Mouse (Mus musculus): ENCODE results near the gene Chd5.

The Chd5 gene

DNA sequence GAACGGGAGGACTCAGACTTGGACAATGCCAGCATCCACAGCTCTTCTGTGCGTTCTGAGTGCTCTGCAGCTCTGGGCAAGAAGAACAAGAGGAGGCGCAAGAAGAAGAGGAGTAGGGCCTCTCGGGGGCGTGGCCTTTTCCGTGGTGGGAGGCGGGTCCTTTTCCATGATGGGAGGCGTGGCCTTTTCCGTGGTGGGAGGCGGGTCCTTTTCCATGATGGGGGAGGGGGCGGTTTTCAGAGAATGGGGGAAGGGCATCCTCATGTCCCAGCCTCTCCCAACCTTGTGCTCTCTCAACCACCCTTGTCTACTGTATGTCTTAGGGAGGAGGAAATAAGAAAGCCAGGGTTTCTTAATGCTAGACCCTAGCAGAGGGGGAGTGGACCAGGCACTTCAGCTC is 21.2 kb downstream of the Chd5 start:
- no peak for DNase-seq

GRCm38 (mm10) chr4:152360855-152361254 is 22.4 kb downstream of the Chd5 start:
- DNase-seq, result no peak

DNA sequence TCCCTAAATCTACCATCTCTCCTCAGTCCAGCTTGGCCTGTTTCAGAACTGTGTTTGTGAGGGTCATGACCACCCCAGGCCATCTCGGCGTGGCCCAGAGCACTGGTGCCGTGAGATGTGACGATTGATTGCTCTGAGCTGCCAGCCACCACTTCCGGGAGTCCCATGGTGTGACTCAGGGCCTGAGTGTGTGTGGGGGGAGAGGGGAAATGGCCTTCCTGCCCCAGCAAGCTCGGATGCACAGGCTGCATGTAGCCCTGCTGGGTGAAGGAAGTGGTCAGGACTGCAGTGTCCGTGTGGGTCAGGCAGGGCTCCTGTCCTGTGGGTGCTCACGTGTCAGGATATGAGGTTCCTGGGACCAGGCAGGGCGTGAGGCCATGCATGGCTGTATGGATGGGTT is 23.7 kb downstream of the Chd5 start:
- DNase-seq, result no peak

GRCm38 (mm10) chr4:152365228-152365627 is 26.8 kb downstream of the Chd5 start:
- no peak for DNase-seq

DNA sequence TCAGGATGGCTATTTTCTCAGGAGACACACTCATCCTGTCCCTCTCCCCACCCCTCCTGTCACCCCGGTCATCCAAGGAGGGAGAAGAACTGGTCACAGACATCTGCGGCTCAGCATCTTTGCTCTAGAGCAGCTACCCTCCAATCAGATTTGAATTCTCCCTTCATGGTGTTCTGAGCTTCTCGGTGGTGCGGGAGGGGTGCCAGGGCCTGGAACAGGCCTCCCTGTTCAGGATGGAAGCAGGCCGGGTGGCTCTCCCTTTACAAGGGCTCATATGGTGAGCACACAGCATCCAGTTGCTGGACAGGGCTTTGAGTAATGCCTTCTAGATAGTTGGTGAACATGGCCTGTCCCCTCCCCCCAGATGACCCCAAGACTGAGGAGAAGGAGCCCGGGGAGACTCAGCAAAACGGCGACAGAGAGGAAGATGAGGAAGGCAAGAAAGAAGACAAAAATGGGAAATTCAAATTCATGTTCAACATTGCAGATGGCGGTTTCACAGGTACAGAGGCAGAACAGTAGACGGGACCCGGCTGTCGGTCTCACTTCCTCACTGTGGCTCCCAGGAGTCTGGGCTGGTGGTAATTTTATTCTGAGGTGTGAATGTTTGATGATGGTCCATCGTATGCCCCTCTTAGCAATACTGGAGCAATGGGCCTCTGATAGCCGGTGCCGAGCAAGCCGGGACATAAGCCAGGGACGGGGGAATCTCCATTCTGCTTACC is 44.2 kb downstream of the Chd5 start:
- no peak for DNase-seq

- DNase-seq, result no peak
Observed at GRCm38 (mm10) chr4:152385644-152386043, 47.2 kb downstream of the Chd5 start.

DNA sequence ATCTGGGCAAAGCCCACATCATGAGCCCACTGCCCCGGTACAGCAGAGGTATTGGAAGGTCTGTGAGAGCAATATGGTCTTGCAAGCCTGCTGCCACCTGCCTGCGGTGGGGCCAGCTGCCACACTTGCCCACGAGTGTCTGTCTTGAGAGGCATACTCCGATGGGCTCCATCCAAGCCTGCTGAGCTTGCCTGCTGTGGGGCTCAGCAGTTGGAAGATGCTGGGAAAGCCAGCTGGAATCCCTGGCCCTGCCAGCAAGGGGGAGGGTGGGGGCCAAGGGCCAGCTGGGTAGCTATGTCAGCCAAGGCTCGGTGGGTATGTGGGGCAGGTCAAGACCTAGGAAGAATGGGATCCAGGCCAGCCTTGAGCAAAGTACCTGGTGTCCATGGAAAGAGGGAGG is 53.7 kb downstream of the Chd5 start:
- DNase-seq, result peak; percentile 68

DNA sequence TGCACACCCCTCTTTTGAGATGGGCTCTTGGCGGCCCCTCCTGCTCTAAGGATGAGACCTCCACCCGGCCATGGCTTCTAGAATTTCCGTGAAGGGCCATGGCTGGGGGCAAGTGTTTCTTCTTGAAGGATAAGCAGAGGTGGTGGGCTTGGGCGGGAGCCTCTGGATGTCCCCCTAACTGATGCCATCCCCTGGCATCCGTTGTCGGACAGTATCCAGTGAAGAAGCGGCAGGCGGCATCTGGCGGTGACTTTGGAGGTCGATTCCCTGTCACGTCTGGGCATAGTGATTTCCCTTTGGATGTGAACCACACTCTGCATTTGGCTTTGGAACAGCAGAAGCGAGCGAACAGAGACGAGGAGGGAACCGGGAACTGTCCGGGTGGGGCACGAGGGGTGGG is 54.2 kb downstream of the Chd5 start:
- DNase-seq, result no peak

- DNase-seq, result peak; percentile 57
Observed at GRCm38 (mm10) chr4:152398926-152399325, 60.5 kb downstream of the Chd5 start.

DNA sequence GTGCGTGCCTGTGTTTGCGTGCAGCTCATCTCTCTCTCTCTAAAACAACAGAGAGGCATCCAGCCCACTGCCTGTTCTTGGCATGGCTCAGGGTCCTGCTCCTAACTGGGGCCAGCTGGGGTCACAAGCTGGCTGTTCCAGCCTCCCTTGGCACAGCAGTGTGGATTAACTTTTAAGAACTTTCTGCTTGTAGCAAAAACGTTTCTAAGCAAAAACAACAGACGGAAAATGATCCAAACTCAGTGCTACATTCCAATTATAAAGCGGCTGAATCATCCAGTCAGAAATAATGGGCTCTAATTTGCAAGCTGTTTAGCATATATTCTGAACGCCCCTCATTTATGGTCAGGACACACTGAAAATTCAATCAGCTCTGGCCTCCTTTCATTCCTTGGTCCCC is 66.7 kb downstream of the Chd5 start:
- no peak for DNase-seq

GRCm38 (mm10) chr4:152405671-152406201 is 67.3 kb downstream of the Chd5 start:
- DNase-seq, result no peak

DNA sequence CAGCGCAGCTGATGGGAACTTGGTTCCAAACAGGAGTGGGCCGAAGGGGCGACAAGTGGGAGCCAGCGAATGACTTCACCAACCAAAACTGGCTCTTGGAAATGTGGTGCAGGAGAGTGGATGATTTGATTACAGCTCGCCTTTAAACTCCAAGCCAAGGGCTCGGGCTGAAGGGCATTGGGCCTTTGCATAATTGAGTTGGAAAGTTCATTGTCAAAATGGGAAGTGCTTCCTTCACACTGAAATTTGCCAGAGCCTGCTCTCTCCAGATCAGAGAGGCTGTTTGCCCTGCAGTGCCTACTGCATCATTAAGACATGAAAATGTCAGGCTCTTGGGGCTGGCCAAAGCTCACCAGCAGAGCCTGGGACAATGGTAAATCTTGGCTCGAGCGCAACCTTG is 68.1 kb downstream of the Chd5 start:
- no peak for DNase-seq

GRCm38 (mm10) chr4:152410961-152411360 is 72.5 kb downstream of the Chd5 start:
- DNase-seq, result no peak

DNA sequence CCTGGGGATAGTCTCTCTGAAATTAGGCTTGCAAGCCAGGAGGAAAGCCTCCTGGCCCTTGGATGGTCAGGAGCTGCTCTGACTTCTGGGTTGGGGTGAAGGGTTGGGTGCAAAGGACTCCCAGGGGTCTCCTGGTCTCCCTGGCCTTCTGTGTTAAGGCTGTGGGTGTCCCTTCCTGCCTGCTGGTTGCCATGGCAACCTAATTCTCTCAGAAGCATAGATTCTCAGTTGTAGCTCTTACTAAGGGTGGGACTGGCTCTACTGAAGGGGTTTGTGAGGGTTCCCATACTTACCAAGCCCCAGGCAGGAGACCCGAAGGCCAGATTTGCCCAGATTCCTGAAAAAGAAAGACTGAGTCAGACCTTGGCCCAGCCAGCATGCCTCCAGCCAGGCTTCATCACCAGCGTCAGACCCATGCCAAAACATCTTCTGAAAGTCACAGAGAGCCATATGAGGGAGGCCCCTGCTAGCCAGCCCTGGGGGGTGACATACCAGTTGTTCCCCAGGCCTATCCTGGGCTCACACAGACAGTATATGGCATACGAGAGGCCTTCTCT is 74.2 kb downstream of the Chd5 start:
- no peak for DNase-seq

DNA sequence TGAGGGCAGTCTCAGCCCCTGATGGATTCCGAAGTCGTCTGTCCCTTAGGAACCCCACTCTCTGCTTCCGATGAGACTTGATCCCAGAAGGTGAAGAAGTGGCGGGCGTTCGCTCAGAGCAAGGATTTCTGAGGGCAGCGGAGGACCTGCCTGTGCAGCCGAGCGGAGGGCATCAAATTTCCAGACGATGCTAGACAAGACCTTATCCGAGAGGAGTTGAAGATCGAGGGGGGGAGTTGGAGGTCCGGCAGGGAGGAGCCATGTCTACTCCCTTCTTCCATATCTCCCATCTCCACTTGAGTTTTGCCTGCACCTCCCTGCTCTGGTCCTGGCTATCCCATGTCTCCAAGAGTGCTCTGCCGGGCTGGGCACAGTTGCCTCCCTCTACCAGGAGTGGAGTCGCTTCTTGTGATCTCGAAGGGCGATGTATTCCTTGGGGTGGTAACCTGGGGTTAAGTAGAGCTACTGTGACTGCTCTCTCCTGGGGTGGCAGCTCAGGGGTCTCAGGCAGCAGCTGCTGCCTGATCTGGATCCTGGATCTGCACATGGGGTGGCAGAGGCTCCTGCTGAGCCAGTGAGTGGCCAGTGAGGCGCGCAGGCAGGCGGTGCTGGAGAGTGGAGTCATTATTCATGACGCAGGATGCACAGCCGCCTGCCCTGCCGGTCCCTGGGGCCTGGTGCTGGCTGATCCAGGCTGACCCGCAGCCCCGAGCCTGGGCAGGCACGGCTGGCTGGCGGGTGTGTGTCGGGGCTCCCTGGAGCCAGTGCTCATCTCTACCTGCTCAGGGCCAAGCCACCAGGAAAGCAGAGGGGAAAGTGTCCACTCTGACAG is 80.0 kb downstream of the Chd5 start:
- no peak for DNase-seq

- DNase-seq, result no peak
Observed at GRCm38 (mm10) chr4:152423576-152423975, 85.1 kb downstream of the Chd5 start.

DNA sequence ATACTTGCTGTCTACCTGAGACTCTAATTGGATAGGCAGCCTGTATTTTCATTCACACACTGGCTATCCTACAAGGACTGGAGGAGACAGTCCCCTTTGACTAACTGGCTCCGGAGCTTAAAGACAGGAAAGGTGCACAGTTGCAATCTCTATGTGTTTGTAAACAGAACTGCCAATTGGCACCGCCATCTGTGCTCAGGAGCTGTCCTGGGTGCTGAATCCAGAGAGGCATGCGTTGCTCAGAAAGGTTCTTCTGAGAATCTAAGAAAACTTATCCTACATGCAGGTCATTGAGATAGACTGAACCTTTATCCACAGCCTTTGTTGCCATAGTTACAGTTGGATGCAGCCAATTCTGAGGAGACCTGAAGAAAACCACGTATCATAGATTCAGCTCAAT is 85.9 kb downstream of the Chd5 start:
- DNase-seq, result no peak

GRCm38 (mm10) chr4:152424922-152425321 is 86.5 kb downstream of the Chd5 start:
- no peak for DNase-seq

DNA sequence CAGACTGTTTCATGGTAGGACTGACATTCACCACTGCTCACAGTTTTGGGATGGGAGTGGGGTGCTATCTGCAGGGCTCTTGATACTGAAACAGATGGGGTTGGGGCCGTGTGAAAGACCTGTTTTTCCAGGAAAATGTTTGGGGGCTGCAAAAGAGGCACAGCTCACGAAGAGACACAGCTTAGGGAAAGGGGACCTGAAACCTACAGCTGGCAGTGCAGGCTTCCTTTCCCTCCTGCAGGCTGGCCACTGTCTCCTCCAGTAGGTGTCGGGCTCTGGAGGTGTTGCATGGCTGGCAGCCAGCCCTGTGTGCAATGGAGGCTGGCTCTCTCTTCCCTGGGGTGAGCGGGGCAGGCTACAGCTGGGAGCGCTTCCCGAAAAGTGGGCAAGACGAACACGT is 89.8 kb downstream of the Chd5 start:
- no peak for DNase-seq

DNA sequence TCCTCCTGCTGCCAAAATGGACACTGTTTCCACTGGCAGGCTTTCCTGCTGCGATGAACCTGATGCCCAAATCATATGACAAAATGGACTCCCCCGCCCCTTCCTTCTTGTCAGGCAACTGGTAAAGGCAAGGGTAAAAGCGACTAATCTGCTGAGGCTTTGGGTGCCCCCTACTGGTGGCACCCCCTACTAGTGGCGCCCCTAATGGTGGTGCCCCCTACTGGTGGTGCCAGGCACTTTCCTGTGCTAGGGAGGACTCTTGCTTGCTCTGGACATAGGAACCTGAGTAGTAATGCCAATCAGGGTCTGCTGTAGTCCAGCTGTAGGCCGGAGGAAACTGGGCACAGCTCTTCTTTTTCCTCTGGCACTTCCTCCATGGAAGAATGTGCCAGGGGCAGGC is 93.9 kb downstream of the Chd5 start:
- peak; percentile 39 for DNase-seq

- DNase-seq, result peak; percentile 90
Observed at GRCm38 (mm10) chr4:152434836-152435235, 96.4 kb downstream of the Chd5 start.

GRCm38 (mm10) chr4:152435255-152435654 is 96.8 kb downstream of the Chd5 start:
- DNase-seq, result peak; percentile 84
